Mouse (Mus musculus) embryo, embryonic 10.5 days (tissue): ENCODE data around the gene Mfrp.

ENCODE experiments used
- DNase-seq: peaks from one replicate; pipeline ENCODE4 v3.0.0-alpha.2; 2015; ENCODE audit warnings: low spot score

Mfrp gene

GRCm38 (mm10) chr9:44101490-44101889 lies at the start of gene Mfrp:
Gene Mfrp (plus strand): TSS chr9:44101729.
- DNase-seq = peak; percentile 26

- no peak for DNase-seq
Observed at GRCm38 (mm10) chr9:44052855-44053254, 48.7 kb upstream of the Mfrp start.

GRCm38 (mm10) chr9:44053936-44054335 lies 47.6 kb upstream of the Mfrp start:
- DNase-seq = no peak

GRCm38 (mm10) chr9:44058606-44059005 lies 42.9 kb upstream of the Mfrp start:
- DNase-seq = no peak

DNA sequence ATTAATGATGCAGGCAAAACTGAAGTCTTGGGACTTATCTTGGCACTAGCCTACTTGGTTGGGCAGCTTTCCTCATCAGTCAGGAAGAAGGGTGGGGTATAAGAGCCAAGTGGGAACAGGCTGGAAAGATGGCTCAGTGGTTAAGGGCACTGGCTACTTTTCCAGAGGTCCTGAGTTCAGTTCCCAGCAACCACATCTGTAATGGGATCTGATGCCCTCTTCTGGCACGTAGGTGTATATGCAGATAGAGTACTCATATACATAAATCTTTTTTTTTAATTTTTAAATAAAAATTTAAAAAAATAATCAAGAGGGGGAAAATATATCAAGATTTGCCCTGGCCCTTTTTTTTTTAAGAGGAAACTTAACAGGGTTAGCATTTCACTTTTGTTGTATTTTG lies 36.4 kb upstream of the Mfrp start:
- DNase-seq = no peak

DNA sequence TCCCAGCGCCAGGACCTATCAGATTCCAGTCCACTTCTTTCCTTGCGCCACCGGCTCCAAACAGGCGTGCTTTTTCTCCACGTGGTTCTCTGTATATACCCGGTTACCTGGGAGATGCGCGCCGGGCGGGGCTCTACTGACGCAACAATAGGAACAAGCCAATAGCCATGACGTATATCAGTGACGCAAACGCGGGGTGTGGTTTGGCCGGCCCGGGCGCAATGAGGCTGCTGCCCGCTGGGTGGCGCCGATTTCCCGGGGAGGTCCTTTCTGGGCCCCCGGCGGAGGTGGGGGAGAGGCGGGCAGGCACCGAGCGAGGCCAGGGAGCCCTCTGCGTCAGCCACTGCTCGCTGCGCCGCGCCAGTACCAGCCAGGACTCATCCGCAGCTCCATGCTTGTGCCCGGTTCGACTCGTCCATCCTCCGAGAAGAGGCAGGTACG lies 34.7 kb upstream of the Mfrp start, which contains the start of gene Usp2:
Gene Usp2 (plus strand): TSS at position 237 of the 441 bp plus-strand sequence.
- peak; percentile 99 for DNase-seq

DNA sequence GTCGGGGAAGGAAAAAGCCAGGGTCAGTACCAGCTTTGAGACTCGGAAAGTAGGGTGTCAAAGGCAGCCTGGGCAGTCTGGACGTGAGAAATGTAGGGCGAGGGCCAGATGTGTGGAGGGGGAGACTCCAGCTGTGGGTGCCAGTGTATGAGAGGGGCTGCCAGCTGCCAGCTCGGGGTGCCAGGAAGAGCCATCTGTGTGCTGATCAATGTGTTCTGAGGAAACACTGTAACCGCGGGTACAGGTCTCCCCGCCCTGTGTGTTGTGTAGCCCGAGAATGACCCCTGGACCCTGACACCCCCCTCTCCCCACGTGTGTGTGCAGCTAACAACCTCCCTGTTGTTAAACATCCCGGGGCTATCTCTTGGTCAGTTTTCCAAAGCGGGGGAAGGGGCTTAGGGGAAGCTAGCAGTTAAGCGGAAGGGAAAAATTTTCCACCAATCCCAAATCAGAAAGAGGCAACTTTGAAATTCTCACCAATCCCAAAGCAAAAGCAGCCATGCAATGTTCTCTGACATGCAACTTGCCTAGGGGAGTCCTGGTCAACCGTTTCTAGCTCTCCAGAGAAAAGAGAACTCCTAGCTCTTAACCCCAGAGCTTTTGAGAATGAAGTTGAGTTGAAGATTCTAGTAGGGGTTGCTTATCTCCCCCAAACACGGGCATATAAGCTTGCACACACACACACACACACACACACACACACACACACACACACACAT lies 34.1 kb upstream of the Mfrp start:
- peak; percentile 49 for DNase-seq

DNA sequence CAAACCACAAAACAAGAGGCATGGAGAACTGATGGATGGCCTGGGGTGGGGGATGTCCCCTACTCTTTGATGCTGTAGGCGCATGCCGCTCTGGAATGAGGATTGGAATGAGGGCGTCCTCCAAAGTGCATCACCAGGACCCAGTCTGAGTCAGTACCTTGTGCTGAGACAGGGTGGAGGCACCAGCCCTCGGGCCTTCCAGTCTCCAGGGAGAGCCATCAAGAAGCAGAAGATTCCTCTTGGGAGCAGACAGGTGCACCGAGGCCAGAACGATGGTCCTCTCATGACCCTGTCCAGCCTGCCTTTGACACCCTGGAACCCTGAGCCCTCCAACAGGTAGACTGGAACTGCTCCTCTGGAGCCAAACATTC lies 33.6 kb upstream of the Mfrp start:
- no peak for DNase-seq

DNA sequence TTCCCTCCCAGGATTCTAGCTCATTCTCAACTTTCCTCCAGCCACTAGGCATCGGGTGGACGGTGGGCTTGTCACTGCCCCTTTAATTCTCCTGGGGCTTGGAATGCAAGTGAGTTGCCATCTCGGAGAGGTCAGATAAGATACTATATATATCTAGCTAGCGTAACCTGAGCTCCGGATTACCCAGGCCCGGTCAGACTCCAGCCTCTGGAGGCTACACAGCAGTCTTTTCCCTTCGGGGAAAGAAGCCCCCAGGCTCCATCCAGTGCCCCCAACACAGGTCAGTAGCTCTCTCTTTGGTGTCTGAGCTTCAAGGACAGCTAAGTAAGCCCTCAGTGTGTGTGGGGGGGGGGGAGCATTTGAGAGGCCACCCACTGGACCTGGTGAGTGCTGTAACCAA lies 32.3 kb upstream of the Mfrp start:
- DNase-seq = peak; percentile 23

DNA sequence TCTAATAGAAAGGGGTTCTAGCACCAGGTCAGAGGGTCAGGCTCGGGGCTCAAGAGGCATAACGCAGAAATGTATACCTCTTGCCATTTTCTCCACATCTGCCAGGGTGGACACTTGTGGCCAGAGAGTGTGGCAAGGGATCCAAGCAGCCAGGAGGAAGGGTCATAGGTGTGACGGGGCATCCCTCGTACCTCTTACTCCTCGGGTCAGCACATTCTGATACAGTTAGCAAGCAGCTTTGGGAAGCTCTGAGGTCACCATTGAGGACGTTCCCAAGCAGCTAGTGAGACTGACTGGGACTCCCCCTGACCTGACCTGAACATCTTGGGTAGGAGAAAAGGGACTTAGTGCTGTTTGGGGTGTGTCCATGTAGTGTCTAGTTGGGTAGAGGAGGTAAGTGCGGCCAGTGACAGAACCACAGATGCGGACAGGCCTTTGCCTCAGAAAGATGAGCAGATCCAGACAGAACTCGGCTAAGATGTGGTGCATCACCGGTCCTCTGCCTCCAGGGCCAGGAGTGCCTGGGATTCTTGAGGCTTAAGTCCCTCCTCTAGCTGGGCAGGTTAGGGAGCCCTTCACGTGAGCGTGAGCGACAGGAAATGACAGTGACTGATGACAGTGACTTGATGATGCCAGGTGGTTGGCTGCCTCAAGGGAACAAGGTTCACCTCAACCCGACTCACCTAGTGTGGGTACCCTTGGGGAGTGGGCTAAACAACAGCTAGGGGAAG lies 31.3 kb upstream of the Mfrp start:
- DNase-seq = no peak

DNA sequence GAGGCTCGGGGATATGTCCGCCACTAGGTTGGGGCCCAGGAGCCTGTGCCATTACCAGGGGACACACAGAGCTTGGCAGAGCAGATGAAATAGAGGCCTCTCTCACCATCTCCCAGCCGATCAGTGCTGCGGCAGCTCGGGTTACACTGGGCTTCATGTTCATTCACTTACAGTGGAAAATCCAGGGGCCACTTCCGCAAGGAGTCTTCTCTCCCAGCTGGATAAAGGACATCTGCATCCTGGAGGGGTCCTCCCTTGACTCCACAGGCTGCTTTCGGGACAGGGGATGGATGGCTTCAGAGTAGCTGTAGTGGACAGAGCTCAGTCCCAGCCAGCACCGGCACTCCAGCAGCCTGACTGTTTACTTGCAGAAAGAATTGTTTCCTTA lies 30.7 kb upstream of the Mfrp start:
- peak; percentile 48 for DNase-seq

GRCm38 (mm10) chr9:44071914-44072598 lies 29.5 kb upstream of the Mfrp start:
- DNase-seq = peak; percentile 85

DNA sequence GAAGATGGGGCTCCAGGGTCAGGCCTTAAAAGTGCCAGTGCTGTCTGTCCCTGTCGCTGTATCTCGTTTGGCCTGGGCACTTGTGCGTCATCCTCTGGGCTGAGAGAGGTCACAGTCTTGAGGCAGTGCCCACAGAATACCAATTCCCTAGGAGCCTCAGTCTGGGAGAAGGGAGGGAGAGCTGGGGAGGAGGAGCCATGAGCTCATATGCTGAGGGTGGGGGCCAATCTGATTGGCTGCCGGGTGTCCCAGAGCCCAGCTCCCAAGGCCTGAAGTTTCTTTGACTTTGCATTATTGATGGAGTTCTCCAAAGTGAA lies 29.0 kb upstream of the Mfrp start:
- peak; percentile 69 for DNase-seq

DNA sequence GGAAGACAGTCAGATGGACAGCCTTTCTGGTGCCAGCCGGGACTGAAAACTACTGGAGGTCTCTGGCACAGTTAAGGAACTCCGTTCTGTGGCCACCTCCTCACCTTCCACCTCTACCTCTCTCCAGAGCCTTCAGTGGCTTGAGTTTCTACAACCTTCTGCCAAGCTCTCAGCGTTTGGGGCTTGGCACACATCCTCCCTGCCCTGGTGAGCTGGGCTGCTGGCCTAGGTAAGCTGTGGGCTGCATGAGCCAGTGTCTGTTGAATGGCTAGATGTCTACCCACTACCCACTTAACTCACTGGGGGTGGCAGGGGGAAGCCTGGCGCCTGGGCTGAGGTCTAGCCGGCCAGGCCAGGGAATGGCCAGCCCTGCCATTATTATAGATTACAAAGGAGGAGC lies 28.4 kb upstream of the Mfrp start:
- DNase-seq = no peak

- peak; percentile 54 for DNase-seq
Observed at GRCm38 (mm10) chr9:44074395-44075275, 26.9 kb upstream of the Mfrp start.

DNA sequence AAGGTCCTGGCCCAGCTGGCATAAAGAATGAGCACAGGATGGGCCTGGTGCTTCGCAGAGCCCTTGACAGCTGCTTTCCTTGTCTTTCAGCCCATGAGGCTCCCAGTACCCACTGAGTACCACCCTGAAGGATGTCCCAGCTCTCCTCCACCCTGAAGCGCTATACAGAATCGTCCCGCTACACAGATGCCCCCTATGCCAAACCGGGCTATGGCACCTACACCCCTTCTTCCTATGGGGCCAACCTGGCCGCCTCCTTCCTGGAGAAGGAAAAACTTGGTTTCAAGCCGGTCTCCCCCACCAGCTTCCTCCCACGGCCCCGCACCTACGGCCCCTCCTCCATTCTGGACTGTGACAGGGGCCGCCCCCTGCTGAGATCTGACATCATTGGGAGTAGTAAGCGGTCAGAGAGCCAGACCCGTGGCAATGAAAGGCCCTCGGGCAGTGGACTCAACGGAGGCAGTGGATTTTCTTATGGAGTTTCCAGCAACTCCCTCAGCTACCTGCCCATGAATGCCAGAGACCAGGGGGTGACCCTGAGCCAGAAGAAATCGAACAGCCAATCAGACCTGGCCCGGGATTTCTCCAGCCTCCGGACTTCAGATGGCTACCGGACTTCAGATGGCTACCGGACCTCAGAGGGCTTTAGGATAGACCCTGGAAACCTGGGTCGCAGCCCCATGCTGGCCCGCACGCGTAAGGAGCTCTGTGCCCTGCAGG lies 26.1 kb upstream of the Mfrp start:
- DNase-seq = no peak

DNA sequence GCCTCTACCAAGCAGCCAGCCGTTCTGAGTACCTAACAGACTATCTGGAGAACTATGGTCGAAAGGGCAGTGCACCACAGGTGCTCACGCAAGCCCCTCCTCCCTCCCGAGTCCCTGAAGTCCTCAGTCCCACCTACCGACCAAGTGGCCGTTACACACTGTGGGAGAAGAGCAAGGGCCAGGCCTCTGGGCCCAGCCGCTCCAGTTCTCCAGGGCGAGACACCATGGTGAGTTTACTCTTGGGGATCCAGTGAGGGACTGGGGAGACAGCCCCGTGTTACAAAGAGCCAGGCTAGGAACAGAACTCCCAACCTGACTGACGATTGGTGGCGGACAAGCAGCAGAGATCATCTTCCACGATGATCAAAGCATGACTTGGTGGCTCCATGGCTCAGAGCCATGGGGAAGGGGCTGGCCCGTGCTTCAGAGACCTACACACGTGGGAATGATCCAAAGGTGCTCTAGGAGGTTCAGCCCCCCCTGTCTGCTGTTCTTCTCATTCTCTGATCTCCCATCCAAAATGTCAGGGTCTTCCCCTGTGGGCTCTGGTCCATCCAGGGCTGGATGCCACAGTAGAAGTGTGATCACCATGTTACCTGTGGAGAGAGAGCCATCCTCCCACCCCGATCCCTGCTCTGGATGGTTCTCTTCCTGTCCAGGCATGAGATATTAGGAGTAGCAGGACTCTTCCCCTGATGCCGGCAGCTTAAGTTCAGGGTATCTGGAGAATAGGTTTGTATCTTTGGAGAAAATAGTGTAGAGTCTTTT lies 25.3 kb upstream of the Mfrp start:
- DNase-seq = no peak

DNA sequence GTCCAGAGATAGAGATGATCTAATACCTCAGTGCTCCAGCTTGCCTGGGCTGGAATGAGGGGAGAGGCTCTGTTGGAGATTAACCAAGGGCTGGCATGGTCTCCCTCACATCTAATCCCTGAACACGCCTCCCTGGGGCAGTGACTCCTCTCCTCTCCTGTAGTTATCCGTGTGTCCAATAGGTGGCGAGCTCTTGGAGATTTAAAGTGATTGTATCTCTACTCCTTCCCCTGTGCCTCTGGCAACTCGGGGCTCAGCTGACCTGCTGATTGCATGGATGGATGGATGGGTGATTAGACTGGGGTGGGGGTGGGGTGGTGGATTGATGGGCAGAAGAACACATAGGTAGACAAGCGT lies 24.8 kb upstream of the Mfrp start:
- DNase-seq = peak; percentile 85

GRCm38 (mm10) chr9:44077266-44077910 lies 24.1 kb upstream of the Mfrp start:
- DNase-seq = no peak

- DNase-seq = no peak
Observed at GRCm38 (mm10) chr9:44078136-44078797, 23.3 kb upstream of the Mfrp start.
